In the genomic region with DNA sequence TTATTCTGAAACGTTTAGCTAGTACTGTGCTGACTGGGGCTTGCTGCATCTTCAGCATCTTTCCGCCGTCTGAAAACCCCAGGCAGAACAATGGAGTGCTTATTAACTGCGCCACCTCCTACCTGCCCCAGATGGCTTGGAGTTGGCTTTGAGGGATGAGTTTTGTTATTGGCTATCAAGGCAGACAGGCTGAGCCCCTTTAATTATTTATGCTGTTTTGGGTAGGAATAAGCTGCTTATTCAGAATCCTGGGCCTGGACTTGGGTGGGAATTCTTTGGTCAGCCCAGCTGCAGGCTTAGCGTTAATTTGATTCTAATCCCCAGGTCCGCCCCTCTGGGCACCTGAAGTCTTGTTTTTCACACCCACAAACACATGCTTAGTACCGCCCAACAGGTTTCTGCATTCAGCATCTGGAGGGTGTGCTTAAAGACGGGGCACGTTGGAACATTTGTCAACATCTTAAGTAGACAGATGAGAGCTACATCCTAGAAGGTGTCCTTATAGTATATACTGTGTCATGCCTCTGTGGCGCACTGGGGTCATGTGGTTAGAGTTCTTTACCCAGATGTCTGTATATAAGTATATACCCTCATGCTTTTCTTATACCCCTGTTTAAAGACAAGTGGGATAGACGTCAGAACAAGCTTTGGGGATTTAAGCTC, we compare ENCODE assay signal across 16 mouse cellular contexts.
DNase-seq lines count a peak whose midpoint lies in the region; ATAC-seq and TF ChIP-seq lines count a peak whose summit lies in the region.
"Had no signal": no experiment of that assay in that cellular context is flagged by ENCODE, and none has a peak within 500 bp of the region (broad histone marks: within the 10 kb centered on the region; RNA-seq: fewer than 3 reads in every experiment).

No protein-coding gene starts in this region.

- H3K4me3 ChIP-seq in layer of hippocampus, adult 2 months = no peak overlapping the region
- no peak overlapping the region for H3K4me3 ChIP-seq in forebrain, embryonic 13.5 days
- H3K4me3 ChIP-seq in midbrain, embryonic 10.5 days = no peak overlapping the region
- H3K4me3 ChIP-seq: erythroblast, embryonic 14.5 days; liver, embryonic 12.5 days had no signal

- peak overlapping the region; percentile 24; the same call in 1 of the 2 replicates for H3K4me2 ChIP-seq in forebrain, embryonic 13.5 days
- H3K4me2 ChIP-seq: liver, embryonic 12.5 days had no signal

- TF ChIP-seq CTCF in layer of hippocampus, adult 2 months (conservative IDR thresholded peaks at IDR 0.05) = no peak

- H3K9me3 ChIP-seq in forebrain, embryonic 13.5 days (replicated peaks) = no peaks in the 10 kb centered on the region
- peaks cover 4% of the 10 kb centered on the region; the same call in 1 of the 2 replicates for H3K9me3 ChIP-seq in midbrain, embryonic 10.5 days (replicated peaks)
- H3K9me3 ChIP-seq: liver, embryonic 12.5 days had no signal

- peaks cover 36% of the 10 kb centered on the region for H3K4me1 ChIP-seq in forebrain, embryonic 13.5 days
- peaks cover 49% of the 10 kb centered on the region for H3K4me1 ChIP-seq in midbrain, embryonic 10.5 days

- H3K36me3 ChIP-seq in forebrain, embryonic 13.5 days (ENCODE audit: poor library complexity, severe bottlenecking) = no peaks in the 10 kb centered on the region
- peaks cover 16% of the 10 kb centered on the region for H3K36me3 ChIP-seq in midbrain, embryonic 10.5 days
- H3K36me3 ChIP-seq: liver, embryonic 12.5 days had no signal

- peak; percentile 79 for ATAC-seq in forebrain, embryonic 13.5 days
- ATAC-seq: liver, embryonic 12.5 days had no signal

- intact Hi-C loops in left cerebral cortex, postnatal 36 days (cut with DNase I) = no loop called here

- WGBS in forebrain, embryonic 13.5 days = 14% methylated on average over 11 of the region's 11 CpGs
- 27% methylated on average over 11 of the region's 11 CpGs for WGBS in midbrain, embryonic 10.5 days

- DNase-seq in layer of hippocampus, adult 2 months (ENCODE audit: low spot score in 2 of 2) = no peak
- DNase-seq in layer of hippocampus, adult 9-11 months = no peak
- DNase-seq in midbrain, embryonic 10.5 days (ENCODE audit: low spot score) = peak; percentile 37
- DNase-seq in retina, postnatal 1 day = peak; percentile 82
- DNase-seq in spleen, postnatal 36 days (ENCODE audit: low spot score in 2 of 2) = no peak
- no peak for DNase-seq in left cerebral cortex, postnatal 36 days (ENCODE audit: low spot score in 2 of 2)
- no peak for DNase-seq in layer of hippocampus, adult 11-12 months (ENCODE audit: low spot score)
- DNase-seq: adrenal gland, adult 2 months; cerebellum, adult 2 months; kidney, adult 8-10 months; layer of hippocampus, postnatal 36 days; lung, postnatal 36 days; thymus, postnatal 14 days had no signal

- no peaks in the 10 kb centered on the region for H3K27me3 ChIP-seq in forebrain, embryonic 13.5 days
- no peaks in the 10 kb centered on the region for H3K27me3 ChIP-seq in midbrain, embryonic 10.5 days (ENCODE audit: low read depth, poor library complexity, severe bottlenecking)
- H3K27me3 ChIP-seq: liver, embryonic 12.5 days had no signal

- peak overlapping the region; percentile 40; the same call in 1 of the 2 replicates for H3K27ac ChIP-seq in layer of hippocampus, adult 2 months
- H3K27ac ChIP-seq in forebrain, embryonic 13.5 days = peak overlapping the region; percentile 80
- H3K27ac ChIP-seq in midbrain, embryonic 10.5 days (replicated peaks) = peak overlapping the region; percentile 73
- H3K27ac ChIP-seq: liver, embryonic 12.5 days had no signal

- 0 out of 2 replicates have a peak overlapping the region, but pooled peaks have one; percentile 21 for H3K9ac ChIP-seq in forebrain, embryonic 13.5 days
- H3K9ac ChIP-seq: liver, embryonic 12.5 days had no signal

Comparison
In these comparisons a context has a peak if more than half of its experiments do, and no peak if none do; other contexts are left out.
1. DNase-seq: peak in midbrain, embryonic 10.5 days (single experiment) and retina, postnatal 1 day (single experiment); none in layer of hippocampus, adult 2 months (0 of 2), layer of hippocampus, adult 9-11 months (single experiment), spleen, postnatal 36 days (0 of 2), left cerebral cortex, postnatal 36 days (0 of 2) and layer of hippocampus, adult 11-12 months (single experiment).
2. Peak in every context shown above with its lines, with median percentiles within 50 percentile points of each other: H3K27ac ChIP-seq.